Mouse (Mus musculus): ENCODE measurements around the gene Fbxo34. TPM values are rescaled to one million over a fixed set of nuclear protein-coding genes. Genes with fewer than 3 reads are reported as not detected.
A peak's percentile ranks its signal among the peaks of the same experiment; 100 is the strongest.

Gene Fbxo34
- total RNA-seq, 1 experiment = 17.0 TPM

GRCm38 (mm10) chr14:47417775-47418665 is 32.2 kb upstream of the Fbxo34 start, which contains the start of gene Dlgap5:
Gene Dlgap5 (minus strand): TSS chr14:47418407.
- in situ Hi-C loops (cut with MboI; ENCODE audit: low sequenced_read_pairs in 2 of 2, unreplicated experiment in 2 of 2) = no loop called here
- H3K4me1 ChIP-seq (ENCODE audit: control insufficient read depth in 2 of 2, insufficient read depth in 2 of 2, low read length in 2 of 2, poor library complexity in 1 of 2) = peaks cover 3 to 12% of the 10 kb centered on the region in 2 experiments; a peak in 3 of 4 replicates
- H3K9me3 ChIP-seq (ENCODE audit: control insufficient read depth, insufficient read depth, low read depth, low read length) = no peaks in the 10 kb centered on the region
- H3K4me3 ChIP-seq (ENCODE audit: insufficient read depth in 1 of 2, low read depth in 1 of 2, low read length in 2 of 2, poor library complexity in 1 of 2, severe bottlenecking in 1 of 2) = peak within 1 kb of the TSS; percentile 84 to 98
- DNase-seq (ENCODE audit: low read depth, low spot score) = peak; percentile 95
- peak within 1 kb of the TSS; percentile 70 for H3K27ac ChIP-seq (ENCODE audit: insufficient read depth, low read depth, low read length, poor library complexity, severe bottlenecking)
- TF ChIP-seq HCFC1 (IDR thresholded peaks at IDR 0.05; ENCODE audit: borderline replicate concordance, insufficient read depth, low read length) (no peak), MAFK (IDR thresholded peaks at IDR 0.05; ENCODE audit: insufficient read depth, low read depth, low read length) (no peak), CHD2 (IDR thresholded peaks at IDR 0.05; ENCODE audit: low read depth, low read length) (0 out of 2 replicates have a peak, but pooled peaks have one; percentile 17), ZNF384 (IDR thresholded peaks at IDR 0.05; ENCODE audit: low read depth, low read length) (no peak), ZC3H11A (IDR thresholded peaks at IDR 0.05; ENCODE audit: borderline replicate concordance, low read depth, low read length) (no peak; the same call in 1 of the 2 replicates)
- H3K36me3 ChIP-seq (ENCODE audit: control insufficient read depth, insufficient read depth, low read length, poor library complexity, severe bottlenecking) = peaks cover 18% of the 10 kb centered on the region
- peak within 1 kb of the TSS; percentile 98 for H3K9ac ChIP-seq (ENCODE audit: insufficient read depth, low read depth, low read length, poor library complexity, severe bottlenecking)

DNA sequence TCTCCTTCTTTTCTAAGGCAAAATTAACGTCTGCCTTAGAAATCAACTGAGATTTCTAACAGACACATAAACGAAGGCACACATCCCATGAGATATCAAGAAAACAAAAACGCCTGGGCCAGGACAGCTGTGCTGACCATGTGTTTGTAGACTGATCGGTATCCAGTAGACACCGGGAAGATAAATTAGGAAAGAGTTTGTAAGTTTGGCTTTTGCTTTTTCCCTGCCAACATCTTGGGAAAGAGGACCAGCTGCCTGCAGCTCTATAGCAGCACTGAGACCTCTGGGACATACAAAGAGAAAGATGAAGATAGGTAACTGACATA is 31.6 kb upstream of the Fbxo34 start:
- H3K4me3 ChIP-seq (ENCODE audit: insufficient read depth in 1 of 2, low read depth in 1 of 2, low read length in 2 of 2, poor library complexity in 1 of 2, severe bottlenecking in 1 of 2) = peak overlapping the region; percentile 84 to 98; a peak in 3 of 4 replicates
- no peak for DNase-seq (ENCODE audit: low read depth, low spot score)
- H3K4me1 ChIP-seq (ENCODE audit: control insufficient read depth in 2 of 2, insufficient read depth in 2 of 2, low read length in 2 of 2, poor library complexity in 1 of 2) = peaks cover 3 to 13% of the 10 kb centered on the region in 2 experiments; a peak in 3 of 4 replicates
- H3K27ac ChIP-seq (ENCODE audit: insufficient read depth, low read depth, low read length, poor library complexity, severe bottlenecking) = no peak overlapping the region; the same call in 1 of the 2 replicates
- in situ Hi-C loops (cut with MboI; ENCODE audit: low sequenced_read_pairs in 2 of 2, unreplicated experiment in 2 of 2) = no loop called here
- no peaks in the 10 kb centered on the region for H3K9me3 ChIP-seq (ENCODE audit: control insufficient read depth, insufficient read depth, low read depth, low read length)
- peaks cover 18% of the 10 kb centered on the region for H3K36me3 ChIP-seq (ENCODE audit: control insufficient read depth, insufficient read depth, low read length, poor library complexity, severe bottlenecking)
- peak overlapping the region; percentile 47; the same call in 1 of the 2 replicates for H3K9ac ChIP-seq (ENCODE audit: insufficient read depth, low read depth, low read length, poor library complexity, severe bottlenecking)
- no peak for TF ChIP-seq CHD2 (IDR thresholded peaks at IDR 0.05; ENCODE audit: low read depth, low read length)
- no peak for TF ChIP-seq ZC3H11A (IDR thresholded peaks at IDR 0.05; ENCODE audit: borderline replicate concordance, low read depth, low read length)
- no peak for TF ChIP-seq MAFK (IDR thresholded peaks at IDR 0.05; ENCODE audit: insufficient read depth, low read depth, low read length)
- TF ChIP-seq ZNF384 (IDR thresholded peaks at IDR 0.05; ENCODE audit: low read depth, low read length) = no peak
- TF ChIP-seq HCFC1 (IDR thresholded peaks at IDR 0.05; ENCODE audit: borderline replicate concordance, insufficient read depth, low read length) = no peak

- Histone ChIP-seq H3K9ac (ENCODE audit: insufficient read depth, low read depth, low read length, poor library complexity, severe bottlenecking) (peak overlapping the region; percentile 47; the same call in 1 of the 2 replicates), H3K4me1 (ENCODE audit: control insufficient read depth in 2 of 2, insufficient read depth in 2 of 2, low read length in 2 of 2, poor library complexity in 1 of 2) (peaks cover 3 to 13% of the 10 kb centered on the region in 2 experiments; a peak in 3 of 4 replicates), H3K9me3 (ENCODE audit: control insufficient read depth, insufficient read depth, low read depth, low read length) (no peaks in the 10 kb centered on the region), H3K4me3 (ENCODE audit: insufficient read depth in 1 of 2, low read depth in 1 of 2, low read length in 2 of 2, poor library complexity in 1 of 2, severe bottlenecking in 1 of 2) (peak overlapping the region; percentile 6 to 46; a peak in 2 of 4 replicates), H3K27ac (ENCODE audit: insufficient read depth, low read depth, low read length, poor library complexity, severe bottlenecking) (no peak overlapping the region; the same call in 1 of the 2 replicates), H3K36me3 (ENCODE audit: control insufficient read depth, insufficient read depth, low read length, poor library complexity, severe bottlenecking) (peaks cover 14% of the 10 kb centered on the region)
- TF ChIP-seq CHD2 (IDR thresholded peaks at IDR 0.05; ENCODE audit: low read depth, low read length) (no peak), MAFK (IDR thresholded peaks at IDR 0.05; ENCODE audit: insufficient read depth, low read depth, low read length) (no peak)
- no peak for DNase-seq (ENCODE audit: low read depth, low spot score)
- in situ Hi-C loops (cut with MboI; ENCODE audit: low sequenced_read_pairs in 2 of 2, unreplicated experiment in 2 of 2) = no loop called here
Measured at GRCm38 (mm10) chr14:47419034-47419625, 31.1 kb upstream of the Fbxo34 start.

- in situ Hi-C loops (cut with MboI; ENCODE audit: low sequenced_read_pairs in 2 of 2, unreplicated experiment in 2 of 2) = no loop called here
- TF ChIP-seq CHD2 (IDR thresholded peaks at IDR 0.05; ENCODE audit: low read depth, low read length) (no peak), MAFK (IDR thresholded peaks at IDR 0.05; ENCODE audit: insufficient read depth, low read depth, low read length) (no peak), ZNF384 (IDR thresholded peaks at IDR 0.05; ENCODE audit: low read depth, low read length) (no peak), HCFC1 (IDR thresholded peaks at IDR 0.05; ENCODE audit: borderline replicate concordance, insufficient read depth, low read length) (no peak), ZC3H11A (IDR thresholded peaks at IDR 0.05; ENCODE audit: borderline replicate concordance, low read depth, low read length) (no peak; the same call in 1 of the 2 replicates)
- Histone ChIP-seq H3K4me3 (ENCODE audit: insufficient read depth in 1 of 2, low read depth in 1 of 2, low read length in 2 of 2, poor library complexity in 1 of 2, severe bottlenecking in 1 of 2) (peak overlapping the region; percentile 18 to 46; a peak in 3 of 4 replicates), H3K9me3 (ENCODE audit: control insufficient read depth, insufficient read depth, low read depth, low read length) (no peaks in the 10 kb centered on the region), H3K9ac (ENCODE audit: insufficient read depth, low read depth, low read length, poor library complexity, severe bottlenecking) (peak overlapping the region; percentile 33; the same call in 1 of the 2 replicates), H3K36me3 (ENCODE audit: control insufficient read depth, insufficient read depth, low read length, poor library complexity, severe bottlenecking) (peaks cover 12% of the 10 kb centered on the region), H3K27ac (ENCODE audit: insufficient read depth, low read depth, low read length, poor library complexity, severe bottlenecking) (no peak overlapping the region), H3K4me1 (ENCODE audit: control insufficient read depth in 2 of 2, insufficient read depth in 2 of 2, low read length in 2 of 2, poor library complexity in 1 of 2) (peaks cover 3 to 13% of the 10 kb centered on the region in 2 experiments; a peak in 3 of 4 replicates)
- no peak for DNase-seq (ENCODE audit: low read depth, low spot score)
Measured at GRCm38 (mm10) chr14:47419723-47420276, 30.4 kb upstream of the Fbxo34 start.
